Mouse (Mus musculus) ovary, adult 18-20 months (tissue): ENCODE measurements around the gene Spr.
A peak's percentile ranks its signal among the peaks of the same experiment; 100 is the strongest.
"Not testable (repeated sequence)": the region's sequence is repeated elsewhere in the genome, so short reads cannot be mapped to it uniquely, and the experiment has no call there.

ENCODE experiments used
- DNase-seq: peaks from one replicate; pipeline ENCODE4 v3.0.0; 2022; ENCODE audit warnings: low spot score, mixed read lengths

Spr gene

DNA sequence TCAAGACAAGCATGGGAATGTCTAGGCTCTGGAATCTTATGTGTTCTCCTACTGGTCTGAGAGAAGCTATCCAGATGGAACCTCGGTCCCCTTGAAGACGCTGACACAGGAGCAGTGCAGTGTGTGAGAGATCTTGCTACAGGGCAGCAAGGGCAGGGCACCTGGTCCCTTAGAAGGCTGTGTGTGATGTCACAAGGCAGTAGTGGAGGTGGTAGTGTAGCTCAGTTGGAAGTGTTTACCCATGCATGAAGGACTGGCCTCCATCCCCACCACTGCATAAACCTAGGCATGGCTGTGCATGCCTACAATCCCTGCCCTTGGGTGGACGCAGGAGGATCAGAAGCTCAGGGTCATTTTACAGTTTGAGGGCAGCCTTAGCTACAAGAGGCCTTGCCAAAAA lies 5.3 kb downstream of the Spr start:
- DNase-seq = peak; percentile 47

DNA sequence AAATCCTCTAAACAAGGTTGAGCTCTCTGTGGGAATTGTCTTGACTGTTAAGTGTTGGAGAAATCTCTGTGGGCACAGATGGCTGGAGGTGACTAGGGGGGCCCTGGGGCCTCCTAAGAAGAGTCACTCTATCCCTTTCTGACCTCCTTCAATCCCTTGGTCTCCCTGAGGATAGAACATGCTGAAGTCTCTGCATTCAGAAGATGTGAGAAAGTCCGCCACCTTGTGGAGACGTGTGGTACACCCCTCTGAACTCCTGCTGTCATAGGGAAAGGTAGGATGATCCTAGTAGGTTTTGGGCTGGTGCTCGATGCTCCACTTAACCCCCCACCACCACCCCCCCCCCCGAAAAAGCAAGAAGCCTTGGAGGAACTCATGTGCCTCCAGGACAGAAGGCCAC lies 5.9 kb downstream of the Spr start:
- DNase-seq = no peak

DNA sequence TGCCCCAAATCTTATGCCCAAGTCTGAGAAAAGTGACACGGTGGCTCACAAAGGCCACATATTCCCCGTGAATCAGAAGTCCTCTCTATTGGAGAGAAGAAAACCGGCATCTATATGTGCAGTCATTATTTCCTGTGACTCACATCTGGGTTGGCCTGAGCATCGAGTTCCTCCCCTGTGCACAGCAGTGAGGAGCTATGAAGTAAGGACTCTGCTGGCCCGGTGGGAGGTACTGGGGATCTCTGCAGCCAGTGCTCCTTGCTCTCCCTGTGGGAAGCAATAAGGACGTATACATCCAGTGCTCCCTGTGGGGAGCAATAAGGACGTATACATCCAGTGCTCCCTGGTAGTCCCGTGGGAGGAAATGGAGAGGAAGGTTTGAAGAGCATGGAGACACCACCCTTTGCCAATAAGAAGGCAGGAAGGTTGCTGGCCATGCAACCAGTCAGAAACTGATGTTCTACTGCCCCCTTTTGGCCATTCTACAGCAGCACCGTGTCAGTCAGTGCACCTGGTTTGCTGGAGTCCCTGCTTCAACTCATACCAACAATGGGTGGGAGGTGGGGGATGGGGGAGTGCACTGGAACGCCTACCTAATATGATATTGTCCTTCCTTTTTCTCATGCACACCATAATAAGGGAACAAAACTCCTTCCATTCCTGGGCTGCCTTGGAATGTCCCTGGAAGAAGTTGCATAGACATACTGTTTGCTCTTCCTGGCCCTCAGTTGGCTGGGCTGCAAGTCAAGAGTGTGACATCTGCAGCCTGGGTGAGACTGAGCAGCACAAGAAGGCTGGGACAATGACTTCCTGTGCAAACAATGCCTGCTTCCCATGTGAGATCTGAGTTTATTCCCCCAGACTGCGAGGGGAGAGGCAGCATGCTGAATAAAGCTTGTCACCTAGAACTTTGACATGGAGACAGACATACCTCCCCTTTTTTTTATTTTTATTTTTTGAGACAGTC lies 19.7 kb downstream of the Spr start:
- not testable (repeated sequence) for DNase-seq

DNA sequence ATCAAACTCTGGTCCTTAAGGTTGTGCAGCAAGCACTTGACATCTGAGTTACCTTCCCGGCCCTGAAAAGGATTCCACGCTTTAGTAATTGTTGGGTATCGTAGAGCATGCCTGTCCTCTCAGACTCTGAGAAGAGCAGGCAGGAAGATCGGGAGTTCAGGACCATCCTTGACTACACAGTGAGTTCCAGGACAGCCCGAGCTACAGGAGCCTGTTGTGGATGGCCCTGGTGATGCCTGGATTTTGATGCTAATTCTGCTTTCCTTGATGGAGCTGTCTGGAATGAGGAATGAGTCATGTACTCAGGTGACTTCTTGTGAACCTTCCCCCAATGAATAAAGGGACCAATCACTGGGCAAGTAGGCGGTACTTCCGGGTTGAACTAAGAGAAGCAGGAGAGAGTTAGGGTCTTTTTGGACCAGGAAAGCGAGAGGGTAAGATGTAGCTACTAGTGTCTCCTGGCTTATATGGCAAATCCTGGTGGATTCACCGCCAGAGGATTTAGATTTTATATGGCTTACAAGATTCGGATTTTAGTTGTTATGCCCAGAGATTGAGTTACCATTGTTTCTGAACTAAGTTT lies 32.4 kb downstream of the Spr start:
- DNase-seq = no peak

DNA sequence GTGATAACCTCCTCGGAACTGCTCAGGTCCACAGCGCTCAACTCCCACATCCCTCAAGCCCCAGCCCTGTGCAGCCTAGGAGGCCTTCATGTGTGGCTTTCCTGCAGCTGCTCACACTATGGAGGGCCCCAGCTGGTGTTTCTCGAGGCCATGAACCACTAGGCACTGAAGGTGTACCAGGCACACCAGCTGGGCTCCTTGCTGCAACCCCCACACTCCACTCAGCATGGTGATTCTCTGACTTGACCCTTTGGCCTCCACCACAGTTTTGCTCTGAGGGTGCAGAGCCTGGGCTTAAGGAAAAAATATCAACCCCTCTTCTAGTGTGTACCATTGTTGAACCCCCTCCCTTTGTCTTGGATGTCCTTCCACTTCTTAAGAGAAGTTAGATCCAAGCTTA lies 34.2 kb downstream of the Spr start:
- no peak for DNase-seq

DNA sequence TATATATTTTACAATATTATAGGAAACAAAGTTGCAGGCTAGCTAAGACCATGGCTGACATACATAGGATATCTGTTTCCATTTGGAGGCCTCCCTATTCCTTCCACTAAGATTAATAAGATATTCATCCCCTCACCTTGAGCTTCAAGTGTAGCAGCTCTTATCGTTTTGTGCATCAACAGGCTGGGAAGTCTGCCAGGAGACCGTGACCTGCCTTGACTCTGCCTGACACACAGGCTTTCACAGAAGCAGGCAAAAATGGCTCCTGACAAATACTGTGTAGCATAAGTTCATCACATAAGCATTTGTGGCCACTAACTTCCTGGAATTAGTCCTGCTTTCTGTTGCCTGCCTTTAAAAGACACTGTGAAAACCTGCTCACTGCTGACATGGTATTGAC lies 41.1 kb downstream of the Spr start:
- DNase-seq = no peak

DNA sequence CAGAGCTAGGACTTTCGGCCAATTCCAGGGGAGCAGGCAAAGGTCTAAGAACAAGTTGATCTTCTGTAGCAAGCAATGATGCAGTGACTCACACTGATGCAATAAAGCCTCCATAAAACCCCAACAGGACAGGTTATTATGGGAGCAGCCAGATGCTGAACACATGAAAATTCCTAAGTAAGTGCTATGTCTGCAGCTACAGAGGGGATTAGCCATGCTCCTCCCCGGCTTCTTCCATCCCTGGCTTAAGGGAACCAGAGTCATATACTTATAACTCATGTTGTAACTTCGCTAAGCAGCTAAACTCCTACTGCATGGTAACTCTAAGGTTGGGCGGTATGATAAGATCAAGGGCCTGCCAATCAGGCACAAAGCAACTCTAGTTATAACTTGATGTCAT lies 50.1 kb downstream of the Spr start:
- no peak for DNase-seq

DNA sequence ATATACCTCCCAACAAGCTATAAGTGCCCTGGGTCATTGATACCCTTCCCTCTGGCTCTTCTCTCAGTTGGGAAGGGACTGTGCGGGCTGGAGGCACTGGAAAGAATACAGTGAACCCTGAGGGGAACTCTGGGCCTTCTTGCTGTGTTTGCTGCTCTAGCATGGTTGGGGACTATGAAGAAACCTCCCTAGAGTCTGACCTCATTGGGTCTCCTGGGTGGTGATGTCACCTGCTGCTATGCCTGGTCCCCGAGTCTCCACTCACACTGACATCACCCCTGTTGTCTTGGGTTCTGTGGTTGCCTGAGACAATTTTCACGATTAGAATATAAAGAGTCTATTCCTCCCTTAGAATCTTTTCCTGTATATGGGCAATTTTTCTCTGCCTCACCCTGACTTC lies 50.9 kb downstream of the Spr start:
- DNase-seq = no peak
